10 mouse cellular contexts compared by ENCODE assay signal in genomic region chr4:98106445-98107092, GRCm38 (mm10).
DNase-seq lines count a peak whose midpoint lies in the region; ATAC-seq and TF ChIP-seq lines count a peak whose summit lies in the region.
"Had no signal": no experiment of that assay in that cellular context is flagged by ENCODE, and none has a peak within 500 bp of the region (broad histone marks: within the 10 kb centered on the region; RNA-seq: fewer than 3 reads in every experiment).

No protein-coding gene starts in this region.

- H3K4me1 ChIP-seq in kidney, adult 2 months (ENCODE audit: control insufficient read depth, insufficient read depth, low read length), result peaks cover 27% of the 10 kb centered on the region; the same call in 1 of the 2 replicates
- peaks cover 70% of the 10 kb centered on the region for H3K4me1 ChIP-seq in embryonic facial prominence, embryonic 13.5 days
- H3K4me1 ChIP-seq in hindbrain, postnatal 0 days (ENCODE audit: insufficient read depth, low read length), result peaks cover 24% of the 10 kb centered on the region
- H3K4me1 ChIP-seq in neural tube, embryonic 11.5 days (ENCODE audit: control insufficient read depth, insufficient read depth, low read length), result peaks cover 44% of the 10 kb centered on the region
- peaks cover 13% of the 10 kb centered on the region; the same call in 1 of the 2 replicates for H3K4me1 ChIP-seq in liver, embryonic 11.5 days (replicated peaks; ENCODE audit: control insufficient read depth, insufficient read depth, low read length)

- H3K27me3 ChIP-seq in kidney, adult 2 months (replicated peaks; ENCODE audit: control insufficient read depth, insufficient read depth, low read length), result no peaks in the 10 kb centered on the region; the same call in 1 of the 2 replicates
- no peaks in the 10 kb centered on the region for H3K27me3 ChIP-seq in embryonic facial prominence, embryonic 13.5 days
- H3K27me3 ChIP-seq in hindbrain, postnatal 0 days (ENCODE audit: insufficient read depth, low read length), result no peaks in the 10 kb centered on the region
- H3K27me3 ChIP-seq in neural tube, embryonic 11.5 days (ENCODE audit: control insufficient read depth, insufficient read depth, low read length), result no peaks in the 10 kb centered on the region
- H3K27me3 ChIP-seq in liver, embryonic 11.5 days (replicated peaks; ENCODE audit: control insufficient read depth, insufficient read depth, low read length), result peaks cover 5% of the 10 kb centered on the region; the same call in 1 of the 2 replicates

- TF ChIP-seq CTCF in kidney, adult 2 months (conservative IDR thresholded peaks at IDR 0.05; ENCODE audit: insufficient read depth, insufficient read length, low read depth, low read length), result no peak
- no peak for TF ChIP-seq CTCF in hindbrain, postnatal 0 days (IDR thresholded peaks at IDR 0.05; ENCODE audit: low read depth)

- no peaks in the 10 kb centered on the region for H3K9me3 ChIP-seq in embryonic facial prominence, embryonic 13.5 days
- H3K9me3 ChIP-seq in hindbrain, postnatal 0 days (ENCODE audit: low read length), result no peaks in the 10 kb centered on the region
- H3K9me3 ChIP-seq in neural tube, embryonic 11.5 days (ENCODE audit: control insufficient read depth, low read length), result no peaks in the 10 kb centered on the region
- H3K9me3 ChIP-seq in liver, embryonic 11.5 days (ENCODE audit: control insufficient read depth, low read length), result no peaks in the 10 kb centered on the region

- ATAC-seq in embryonic facial prominence, embryonic 13.5 days (ENCODE audit: insufficient number of reproducible peaks, insufficient read depth, low FRiP score, low TSS enrichment, low read depth), result no peak
- ATAC-seq in hindbrain, postnatal 0 days, result no peak
- no peak for ATAC-seq in neural tube, embryonic 11.5 days (ENCODE audit: insufficient read depth, low FRiP score, low TSS enrichment)
- ATAC-seq in liver, embryonic 11.5 days (replicated peaks; ENCODE audit: low FRiP score), result no peak

- peak overlapping the region; percentile 55 for H3K27ac ChIP-seq in kidney, adult 2 months (ENCODE audit: insufficient read depth, low read depth, low read length)
- H3K27ac ChIP-seq in embryonic facial prominence, embryonic 13.5 days, result peak overlapping the region; percentile 79
- H3K27ac ChIP-seq in hindbrain, postnatal 0 days, result peak overlapping the region; percentile 38
- H3K27ac ChIP-seq in neural tube, embryonic 11.5 days (ENCODE audit: low read depth, low read length), result peak overlapping the region; percentile 75
- H3K27ac ChIP-seq in liver, embryonic 11.5 days (ENCODE audit: low read depth, low read length), result no peak overlapping the region

- DNase-seq in kidney, adult 2 months, result no peak
- no peak for DNase-seq in kidney, adult 8-10 months
- peak; percentile 39 for DNase-seq in hindbrain, postnatal 0 days (ENCODE audit: low spot score)
- peak; percentile 56 for DNase-seq in neural tube, embryonic 11.5 days (ENCODE audit: low spot score)
- no peak for DNase-seq in liver, embryonic 11.5 days (ENCODE audit: low spot score)
- DNase-seq in frontal cortex, postnatal 14 days (ENCODE audit: low spot score in 2 of 2), result no peak
- no peak for DNase-seq in urinary bladder, adult 2 months (ENCODE audit: low spot score)
- DNase-seq: cerebellum, adult 11 months had no signal

- no peak for TF ChIP-seq POLR2A in kidney, adult 2 months (IDR thresholded peaks at IDR 0.05; ENCODE audit: low read depth, low read length)

- no peak overlapping the region for H3K4me3 ChIP-seq in kidney, adult 2 months (ENCODE audit: insufficient read depth, low read depth, low read length)
- peak overlapping the region; percentile 20 for H3K4me3 ChIP-seq in embryonic facial prominence, embryonic 13.5 days
- H3K4me3 ChIP-seq in hindbrain, postnatal 0 days (ENCODE audit: low read length), result no peak overlapping the region
- no peak overlapping the region for H3K4me3 ChIP-seq in neural tube, embryonic 11.5 days (ENCODE audit: low read depth, low read length)
- no peak overlapping the region for H3K4me3 ChIP-seq in liver, embryonic 11.5 days (ENCODE audit: low read depth, low read length)
- H3K4me3 ChIP-seq: myocyte had no signal

- peak overlapping the region; percentile 59 for H3K9ac ChIP-seq in embryonic facial prominence, embryonic 13.5 days
- no peak overlapping the region for H3K9ac ChIP-seq in hindbrain, postnatal 0 days (replicated peaks; ENCODE audit: low read length)
- no peak overlapping the region for H3K9ac ChIP-seq in neural tube, embryonic 11.5 days (ENCODE audit: low read length)
- no peak overlapping the region for H3K9ac ChIP-seq in liver, embryonic 11.5 days (ENCODE audit: low read depth, low read length)

- H3K36me3 ChIP-seq in kidney, adult 2 months (ENCODE audit: control insufficient read depth, insufficient read depth, low read length), result no peaks in the 10 kb centered on the region; the same call in 1 of the 2 replicates
- H3K36me3 ChIP-seq in embryonic facial prominence, embryonic 13.5 days, result 0 out of 2 replicates have a peak, but pooled peaks cover 2% of the 10 kb centered on the region
- H3K36me3 ChIP-seq in hindbrain, postnatal 0 days (ENCODE audit: insufficient read depth, low read length), result no peaks in the 10 kb centered on the region
- no peaks in the 10 kb centered on the region for H3K36me3 ChIP-seq in neural tube, embryonic 11.5 days (ENCODE audit: control insufficient read depth, insufficient read depth, low read length)
- H3K36me3 ChIP-seq in liver, embryonic 11.5 days (ENCODE audit: control insufficient read depth, insufficient read depth, low read length), result no peaks in the 10 kb centered on the region

- peak overlapping the region; percentile 56 for H3K4me2 ChIP-seq in embryonic facial prominence, embryonic 13.5 days
- H3K4me2 ChIP-seq in hindbrain, postnatal 0 days (ENCODE audit: low read depth, low read length), result peak overlapping the region; percentile 19; the same call in 1 of the 2 replicates
- H3K4me2 ChIP-seq in neural tube, embryonic 11.5 days (ENCODE audit: low read depth), result peak overlapping the region; percentile 3
- no peak overlapping the region for H3K4me2 ChIP-seq in liver, embryonic 11.5 days

- WGBS in kidney, adult 2 months, result 32% methylated on average over 14 of the region's 14 CpGs
- WGBS in embryonic facial prominence, embryonic 13.5 days, result 12% methylated on average over 14 of the region's 14 CpGs
- 24% methylated on average over 14 of the region's 14 CpGs for WGBS in hindbrain, postnatal 0 days
- WGBS in neural tube, embryonic 11.5 days, result 10% methylated on average over 14 of the region's 14 CpGs
- WGBS in liver, embryonic 11.5 days, result 38% methylated on average over 14 of the region's 14 CpGs

Comparison
In these comparisons a context has a peak if more than half of its experiments do, and no peak if none do; other contexts are left out.
1. DNase-seq: peak in hindbrain, postnatal 0 days (single experiment) and neural tube, embryonic 11.5 days (single experiment); none in kidney, adult 2 months (single experiment), kidney, adult 8-10 months (0 of 2), liver, embryonic 11.5 days (single experiment), frontal cortex, postnatal 14 days (0 of 2) and urinary bladder, adult 2 months (single experiment).